Mouse (Mus musculus) erythroblast, embryonic 14.5 days (primary cell): ENCODE results near the gene Igsf9.

Source experiments
- GATA1 ChIP-seq: IDR thresholded peaks from 2 replicates; pipeline ENCODE4 v1.6.1; 2012; ENCODE audit warnings: low read length, inconsistent platforms, mixed read lengths
- TAL1 ChIP-seq: IDR thresholded peaks from 3 replicates; pipeline ENCODE4 v1.6.1; 2012; ENCODE audit warnings: low read length, inconsistent platforms, mixed read lengths

DNA sequence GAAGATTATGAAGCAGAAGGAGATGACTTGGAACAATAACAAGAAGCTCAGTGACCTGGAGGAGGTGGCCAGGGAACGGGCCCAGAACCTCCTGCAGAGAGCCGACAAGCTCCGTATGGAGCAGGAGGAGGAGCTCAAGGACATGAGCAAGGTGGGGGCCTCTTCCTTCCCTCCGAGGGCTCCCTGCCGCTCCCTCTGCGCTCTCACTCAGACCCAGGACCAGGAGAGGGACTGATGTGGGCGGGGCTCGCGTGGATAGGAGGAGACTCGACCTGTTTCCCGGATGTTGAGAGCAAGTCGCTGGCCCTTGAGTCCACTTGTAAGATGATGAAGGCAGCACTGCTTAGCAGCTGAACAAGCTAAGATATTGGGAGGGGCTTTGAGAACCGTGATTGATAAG, 51.0 kb downstream of the Igsf9 start:
- TF ChIP-seq GATA1 (no peak), TAL1 (no peak)
